In genomic region chr5:141225243-141225642, GRCm38 (mm10) we compare ENCODE assay signal across 23 mouse cellular contexts. TPM values are rescaled to one million over a fixed set of nuclear protein-coding genes. Genes with fewer than 3 reads are reported as not detected.
"Had no signal": no experiment of that assay in that cellular context is flagged by ENCODE, and none has a peak within 500 bp of the region (broad histone marks: within the 10 kb centered on the region; RNA-seq: fewer than 3 reads in every experiment).

No protein-coding gene starts in this region.

- H3K4me2 ChIP-seq: heart, embryonic 12.5 days; hindbrain, embryonic 12.5 days; hindbrain, embryonic 14.5 days; intestine, embryonic 15.5 days; limb, embryonic 12.5 days had no signal

- DNase-seq: gastrocnemius, adult 2 months; gastrocnemius, postnatal 10 days; gastrocnemius, postnatal 25 days; heart, adult 2 months; heart, postnatal 10 days; heart, postnatal 4 days; kidney, adult 18-20 months; kidney, adult 8-10 months; kidney, postnatal 10 days; kidney, postnatal 25 days; kidney, postnatal 4 days had no signal

- H3K36me3 ChIP-seq: heart, embryonic 12.5 days; hindbrain, embryonic 10.5 days; hindbrain, embryonic 12.5 days; intestine, embryonic 15.5 days; limb, embryonic 10.5 days; limb, embryonic 12.5 days had no signal

- H3K4me3 ChIP-seq: gastrocnemius, adult 2 months; heart, adult 2 months; heart, embryonic 12.5 days; hindbrain, embryonic 10.5 days; hindbrain, embryonic 12.5 days; intestine, embryonic 15.5 days; layer of hippocampus, adult 2 months; left cerebral cortex, adult 2 months; limb, embryonic 10.5 days; limb, embryonic 12.5 days had no signal

- H3K9me3 ChIP-seq: heart, embryonic 12.5 days; hindbrain, embryonic 10.5 days; hindbrain, embryonic 12.5 days; intestine, embryonic 15.5 days; limb, embryonic 10.5 days; limb, embryonic 12.5 days had no signal

- H3K27ac ChIP-seq: gastrocnemius, adult 2 months; heart, adult 2 months; hindbrain, embryonic 10.5 days; hindbrain, embryonic 12.5 days; hindbrain, embryonic 14.5 days; intestine, embryonic 15.5 days; layer of hippocampus, adult 2 months; left cerebral cortex, adult 2 months; limb, embryonic 10.5 days; limb, embryonic 12.5 days had no signal

- ATAC-seq: hindbrain, embryonic 16.5 days; inflammation-experienced regulatory T-cells, adult 6 months; intestine, embryonic 15.5 days; intestine, postnatal 0 days had no signal

- H3K27me3 ChIP-seq: hindbrain, embryonic 12.5 days; intestine, embryonic 15.5 days; limb, embryonic 12.5 days had no signal

- H3K4me1 ChIP-seq: hindbrain, embryonic 10.5 days; hindbrain, embryonic 12.5 days; intestine, embryonic 15.5 days; limb, embryonic 10.5 days; limb, embryonic 12.5 days had no signal

- H3K9ac ChIP-seq: heart, embryonic 12.5 days; hindbrain, embryonic 12.5 days; hindbrain, embryonic 14.5 days; intestine, embryonic 15.5 days; limb, embryonic 12.5 days had no signal

RNA-seq across cellular contexts. Expression of gene Sdk1, which starts 16.0 kb away (rescaled TPM):
- polyA plus RNA-seq: inflammation-experienced regulatory T-cells, adult 6 months had no signal
